Mouse (Mus musculus): Measurements from ENCODE around the gene Akap6. TPM values are rescaled to one million over a fixed set of nuclear protein-coding genes. Genes with fewer than 3 reads are reported as not detected.

Akap6 gene
- polyA plus RNA-seq, 1 experiment, result 27.4 TPM

GRCm38 (mm10) chr12:53063003-53063402 lies 363.8 kb downstream of the Akap6 start:
- Histone ChIP-seq H3K4me1 (ENCODE audit: control insufficient read depth, insufficient read depth, low read length) (no peaks in the 10 kb centered on the region), H3K27ac (ENCODE audit: insufficient read depth, low read length) (no peak overlapping the region), H3K27me3 (ENCODE audit: control insufficient read depth, insufficient read depth, low read length) (no peaks in the 10 kb centered on the region), H3K4me3 (replicated peaks; ENCODE audit: insufficient read depth, low read depth, low read length) (no peak overlapping the region)
- TF ChIP-seq CTCF (IDR thresholded peaks at IDR 0.05; ENCODE audit: borderline replicate concordance, insufficient read depth, low read depth, low read length) (no peak), POLR2A (IDR thresholded peaks at IDR 0.05; ENCODE audit: borderline replicate concordance, insufficient read depth, low read length) (no peak)
- no peak for DNase-seq
- WGBS, result 76% methylated on average over 9 of the region's 9 CpGs

DNA sequence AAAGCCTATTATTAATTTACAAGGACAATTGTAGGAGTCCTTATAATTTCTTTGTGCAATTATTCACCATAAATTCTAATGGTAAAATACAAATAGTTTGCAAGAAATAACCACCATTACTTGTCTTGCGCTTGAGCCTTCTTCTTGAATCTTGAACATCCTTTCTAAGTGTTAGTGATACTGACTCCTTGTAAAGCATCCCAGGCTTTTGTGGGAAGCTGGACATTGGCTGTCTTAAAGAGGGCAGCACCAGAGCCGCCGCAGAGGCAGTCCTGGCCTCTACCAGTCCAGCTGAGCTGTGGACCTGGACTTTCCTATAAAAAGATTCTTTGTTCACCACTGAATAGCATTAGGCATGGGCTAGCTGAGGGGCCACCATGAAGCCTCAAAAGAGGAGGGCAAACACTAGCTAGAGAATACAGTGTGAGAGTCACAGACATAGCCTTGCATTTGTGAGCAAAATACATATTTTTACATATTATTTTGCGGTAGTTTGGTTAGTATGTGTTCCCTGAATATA lies 365.1 kb downstream of the Akap6 start:
- TF ChIP-seq CTCF (IDR thresholded peaks at IDR 0.05; ENCODE audit: borderline replicate concordance, insufficient read depth, low read depth, low read length) (no peak), POLR2A (IDR thresholded peaks at IDR 0.05; ENCODE audit: borderline replicate concordance, insufficient read depth, low read length) (no peak)
- Histone ChIP-seq H3K4me1 (ENCODE audit: control insufficient read depth, insufficient read depth, low read length) (no peaks in the 10 kb centered on the region), H3K4me3 (replicated peaks; ENCODE audit: insufficient read depth, low read depth, low read length) (no peak overlapping the region), H3K27me3 (ENCODE audit: control insufficient read depth, insufficient read depth, low read length) (no peaks in the 10 kb centered on the region), H3K27ac (ENCODE audit: insufficient read depth, low read length) (no peak overlapping the region)
- WGBS, result 80% methylated on average over 4 of the region's 4 CpGs
- DNase-seq, result peak in 1 of 2 experiments; percentile 6

DNA sequence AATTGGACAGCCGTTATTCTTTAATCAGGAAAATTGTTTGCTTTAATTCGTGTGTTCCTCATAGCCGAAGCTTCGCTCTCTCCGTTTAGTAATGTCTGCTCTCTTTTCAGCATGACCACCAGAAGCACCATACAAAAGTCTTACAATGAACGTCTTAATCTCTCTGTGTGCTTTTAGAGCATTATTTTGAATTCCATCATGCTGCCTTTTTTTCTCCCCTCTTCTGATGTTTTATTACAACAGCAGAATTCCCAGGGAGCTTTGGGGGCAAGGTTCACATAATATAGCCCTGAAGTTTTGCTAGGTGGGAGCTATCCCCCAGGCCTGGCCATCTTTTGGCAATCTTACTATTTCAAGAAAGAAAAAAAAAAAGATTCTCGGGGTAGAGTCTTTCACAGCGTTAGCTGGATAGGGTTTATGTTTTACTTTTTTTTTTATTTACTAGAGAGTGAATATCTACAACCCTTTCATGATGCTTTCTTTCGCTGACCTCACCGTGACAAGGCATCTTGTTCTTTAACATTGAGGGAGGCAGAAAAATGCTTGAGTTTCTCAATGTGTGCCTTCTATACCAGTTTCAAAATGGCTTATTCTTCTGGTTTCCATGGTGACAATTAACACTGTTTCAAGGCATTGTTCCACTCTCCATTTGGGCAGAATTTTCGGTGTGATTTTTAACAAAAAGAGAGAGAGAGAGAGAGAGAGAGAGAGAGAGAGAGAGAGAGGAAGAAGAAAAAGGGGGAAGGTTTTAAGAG lies 366.0 kb downstream of the Akap6 start:
- no peaks in the 10 kb centered on the region for H3K4me1 ChIP-seq (ENCODE audit: control insufficient read depth, insufficient read depth, low read length)
- H3K27ac ChIP-seq (ENCODE audit: insufficient read depth, low read length), result no peak overlapping the region
- no peak overlapping the region for H3K4me3 ChIP-seq (replicated peaks; ENCODE audit: insufficient read depth, low read depth, low read length)
- 65% methylated on average over 11 of the region's 11 CpGs for WGBS
- TF ChIP-seq POLR2A (IDR thresholded peaks at IDR 0.05; ENCODE audit: borderline replicate concordance, insufficient read depth, low read length), result no peak
- TF ChIP-seq CTCF (IDR thresholded peaks at IDR 0.05; ENCODE audit: borderline replicate concordance, insufficient read depth, low read depth, low read length), result no peak
- no peaks in the 10 kb centered on the region for H3K27me3 ChIP-seq (ENCODE audit: control insufficient read depth, insufficient read depth, low read length)
- DNase-seq, result no peak

GRCm38 (mm10) chr12:53066321-53066720 lies 367.1 kb downstream of the Akap6 start:
- 83% methylated on average over 9 of the region's 9 CpGs for WGBS
- no peaks in the 10 kb centered on the region for H3K27me3 ChIP-seq (ENCODE audit: control insufficient read depth, insufficient read depth, low read length)
- H3K4me1 ChIP-seq (ENCODE audit: control insufficient read depth, insufficient read depth, low read length), result no peaks in the 10 kb centered on the region
- no peak for DNase-seq
- H3K27ac ChIP-seq (ENCODE audit: insufficient read depth, low read length), result no peak overlapping the region
- TF ChIP-seq POLR2A (IDR thresholded peaks at IDR 0.05; ENCODE audit: borderline replicate concordance, insufficient read depth, low read length) (no peak), CTCF (IDR thresholded peaks at IDR 0.05; ENCODE audit: borderline replicate concordance, insufficient read depth, low read depth, low read length) (no peak)
- no peak overlapping the region for H3K4me3 ChIP-seq (replicated peaks; ENCODE audit: insufficient read depth, low read depth, low read length)

GRCm38 (mm10) chr12:53070907-53071306 lies 371.7 kb downstream of the Akap6 start:
- Histone ChIP-seq H3K27me3 (ENCODE audit: control insufficient read depth, insufficient read depth, low read length) (no peaks in the 10 kb centered on the region), H3K4me3 (replicated peaks; ENCODE audit: insufficient read depth, low read depth, low read length) (no peak overlapping the region), H3K4me1 (ENCODE audit: control insufficient read depth, insufficient read depth, low read length) (no peaks in the 10 kb centered on the region), H3K27ac (ENCODE audit: insufficient read depth, low read length) (no peak overlapping the region)
- WGBS, result 70% methylated on average over 5 of the region's 5 CpGs
- TF ChIP-seq CTCF (IDR thresholded peaks at IDR 0.05; ENCODE audit: borderline replicate concordance, insufficient read depth, low read depth, low read length) (no peak), POLR2A (IDR thresholded peaks at IDR 0.05; ENCODE audit: borderline replicate concordance, insufficient read depth, low read length) (no peak)
- no peak for DNase-seq

GRCm38 (mm10) chr12:53076595-53077400 lies 377.6 kb downstream of the Akap6 start:
- H3K4me3 ChIP-seq (replicated peaks; ENCODE audit: insufficient read depth, low read depth, low read length), result no peak overlapping the region
- no peaks in the 10 kb centered on the region for H3K4me1 ChIP-seq (ENCODE audit: control insufficient read depth, insufficient read depth, low read length)
- H3K27ac ChIP-seq (ENCODE audit: insufficient read depth, low read length), result no peak overlapping the region
- WGBS, result 56% methylated on average over 3 of the region's 3 CpGs
- no peak for DNase-seq
- H3K27me3 ChIP-seq (ENCODE audit: control insufficient read depth, insufficient read depth, low read length), result no peaks in the 10 kb centered on the region
- TF ChIP-seq POLR2A (IDR thresholded peaks at IDR 0.05; ENCODE audit: borderline replicate concordance, insufficient read depth, low read length) (no peak), CTCF (IDR thresholded peaks at IDR 0.05; ENCODE audit: borderline replicate concordance, insufficient read depth, low read depth, low read length) (no peak)

GRCm38 (mm10) chr12:53085789-53086188 lies 386.6 kb downstream of the Akap6 start:
- H3K27me3 ChIP-seq (ENCODE audit: control insufficient read depth, insufficient read depth, low read length), result no peaks in the 10 kb centered on the region
- H3K4me1 ChIP-seq (ENCODE audit: control insufficient read depth, insufficient read depth, low read length), result no peaks in the 10 kb centered on the region
- 68% methylated on average over 3 of the region's 3 CpGs for WGBS
- DNase-seq, result no peak
- no peak overlapping the region for H3K4me3 ChIP-seq (replicated peaks; ENCODE audit: insufficient read depth, low read depth, low read length)
- TF ChIP-seq CTCF (IDR thresholded peaks at IDR 0.05; ENCODE audit: borderline replicate concordance, insufficient read depth, low read depth, low read length), result no peak
- H3K27ac ChIP-seq (ENCODE audit: insufficient read depth, low read length), result no peak overlapping the region
